Mouse (Mus musculus): ENCODE measurements around the gene Uhrf2.

DNA sequence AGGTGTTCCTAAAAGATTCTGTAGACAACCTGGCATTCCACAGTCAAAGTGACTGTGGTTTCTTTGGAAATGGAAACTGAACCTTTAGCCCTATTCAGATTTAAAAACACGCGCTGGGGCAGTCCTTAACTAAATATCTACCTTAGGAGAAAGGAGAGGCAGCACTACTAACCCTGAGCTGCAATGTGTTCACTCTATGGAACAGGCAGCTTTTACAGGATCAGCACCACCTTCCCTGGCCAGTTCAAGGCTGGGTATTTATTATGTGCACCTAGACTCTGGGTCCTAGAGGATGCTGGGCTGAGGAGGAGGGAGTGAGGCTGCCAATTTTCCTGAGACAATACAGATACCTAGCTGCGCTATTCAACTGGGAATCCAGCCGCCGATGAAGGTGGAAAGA is 85.3 kb downstream of the Uhrf2 start:
- TF ChIP-seq CTCF (IDR thresholded peaks at IDR 0.05; ENCODE audit: borderline replicate concordance, insufficient read depth, low read length) (no peak), POLR2A (IDR thresholded peaks at IDR 0.05; ENCODE audit: low read depth, low read length) (no peak)
